Mouse (Mus musculus) heart, embryonic 12.5 days (tissue): ENCODE measurements around the gene Cox4i1. TPM values are rescaled to one million over a fixed set of nuclear protein-coding genes. Genes with fewer than 3 reads are reported as not detected.
"Not testable (repeated sequence)": the region's sequence is repeated elsewhere in the genome, so short reads cannot be mapped to it uniquely, and the experiment has no call there.

ENCODE experiments used
- ATAC-seq: fragments of 200-750 bp; cut with Nextera tagmentation; 2 replicates; pipeline ENCODE4 v1.8.0; 2017; ENCODE audit warnings: moderate TSS enrichment, moderate library complexity; ENCODE audit not compliant: insufficient number of reproducible peaks, low FRiP score
- H3K27ac ChIP-seq: fragments of 300-500 bp; sonication (generic); 2 replicates; pipeline ENCODE4 v1.5.1; 2016; ENCODE audit warnings: mild to moderate bottlenecking, moderate library complexity; ENCODE audit not compliant: poor library complexity, severe bottlenecking
- H3K27me3 ChIP-seq: fragments of 300-500 bp; sonication (generic); replicated peaks from 2 replicates; pipeline ENCODE4 v1.6.1; 2016; ENCODE audit warnings: mild to moderate bottlenecking, moderate library complexity
- H3K36me3 ChIP-seq: fragments of 300-500 bp; sonication (generic); 2 replicates; pipeline ENCODE4 v1.6.1; 2016; ENCODE audit warnings: mild to moderate bottlenecking, moderate library complexity
- H3K4me1 ChIP-seq: fragments of 300-500 bp; sonication (generic); replicated peaks from 2 replicates; pipeline ENCODE4 v1.6.1; 2016; ENCODE audit warnings: mild to moderate bottlenecking
- H3K4me2 ChIP-seq: fragments of 300-500 bp; sonication (generic); 2 replicates; pipeline ENCODE4 v1.6.1; 2016; ENCODE audit warnings: mild to moderate bottlenecking, moderate library complexity
- H3K4me3 ChIP-seq: fragments of 300-500 bp; sonication (generic); 2 replicates; pipeline ENCODE4 v1.5.1; 2016; ENCODE audit warnings: mild to moderate bottlenecking
- H3K9ac ChIP-seq: fragments of 300-500 bp; sonication (generic); 2 replicates; pipeline ENCODE4 v1.6.1; 2016; ENCODE audit warnings: mild to moderate bottlenecking, moderate library complexity
- H3K9me3 ChIP-seq: fragments of 300-500 bp; sonication (generic); replicated peaks from 2 replicates; pipeline ENCODE4 v1.6.1; 2016; ENCODE audit warnings: mild to moderate bottlenecking, moderate library complexity
- WGBS: fragments of 180-500 bp; shearing (Covaris S2); methylation state at CpG from one replicate; pipeline ENCODE4 v1.1.7; 2016; 5-methylcytosine and 5-hydroxymethylcytosine counted together
- polyA plus RNA-seq: library from polyadenylated mRNA; unstranded; fragments of >200 nt; fragmentation: Nextera tagmentation; extraction: Ambion mirVana; gene quantifications from 2 replicates; pipeline ENCODE4 v1.2.1, GENCODE M21; 2016

Cox4i1 gene
- polyA plus RNA-seq, 1 experiment from 2014 or later: 1,716 TPM

DNA sequence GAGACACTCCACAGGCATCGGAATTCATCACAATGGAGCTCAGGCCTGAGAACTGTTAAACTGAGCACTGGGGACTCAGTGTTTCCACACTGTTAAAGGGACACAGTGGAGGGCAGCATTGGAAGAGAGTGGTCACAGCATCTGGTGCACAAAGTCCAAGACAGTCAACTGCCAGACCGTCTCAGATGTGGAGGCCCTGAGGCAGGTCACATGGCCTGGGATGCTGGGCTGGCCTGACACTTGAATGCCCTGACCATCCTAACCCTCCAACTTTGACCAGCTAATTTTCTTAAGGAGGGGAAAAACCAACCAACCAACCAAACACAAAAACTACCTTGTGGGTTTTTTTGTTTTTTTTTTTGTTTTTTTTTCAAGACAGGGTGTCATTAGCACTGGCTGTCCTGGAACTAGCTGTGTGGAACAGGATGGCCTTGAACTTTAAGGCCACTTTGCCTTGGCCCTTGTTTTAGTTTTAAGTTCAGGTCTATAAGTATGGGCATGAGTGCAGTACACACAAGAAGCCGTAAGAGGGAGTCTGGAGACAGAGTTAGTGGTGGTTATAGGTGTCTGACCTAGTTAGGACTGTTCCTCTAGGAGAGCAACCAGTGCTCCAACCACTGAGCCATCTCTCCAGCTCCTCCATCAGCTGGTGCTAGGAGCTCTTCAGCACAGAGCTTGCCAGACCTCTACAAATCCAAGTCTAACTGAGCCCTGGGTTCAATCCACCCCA lies 2.1 kb upstream of the Cox4i1 start:
- H3K27ac ChIP-seq: no peak overlapping the region

DNA sequence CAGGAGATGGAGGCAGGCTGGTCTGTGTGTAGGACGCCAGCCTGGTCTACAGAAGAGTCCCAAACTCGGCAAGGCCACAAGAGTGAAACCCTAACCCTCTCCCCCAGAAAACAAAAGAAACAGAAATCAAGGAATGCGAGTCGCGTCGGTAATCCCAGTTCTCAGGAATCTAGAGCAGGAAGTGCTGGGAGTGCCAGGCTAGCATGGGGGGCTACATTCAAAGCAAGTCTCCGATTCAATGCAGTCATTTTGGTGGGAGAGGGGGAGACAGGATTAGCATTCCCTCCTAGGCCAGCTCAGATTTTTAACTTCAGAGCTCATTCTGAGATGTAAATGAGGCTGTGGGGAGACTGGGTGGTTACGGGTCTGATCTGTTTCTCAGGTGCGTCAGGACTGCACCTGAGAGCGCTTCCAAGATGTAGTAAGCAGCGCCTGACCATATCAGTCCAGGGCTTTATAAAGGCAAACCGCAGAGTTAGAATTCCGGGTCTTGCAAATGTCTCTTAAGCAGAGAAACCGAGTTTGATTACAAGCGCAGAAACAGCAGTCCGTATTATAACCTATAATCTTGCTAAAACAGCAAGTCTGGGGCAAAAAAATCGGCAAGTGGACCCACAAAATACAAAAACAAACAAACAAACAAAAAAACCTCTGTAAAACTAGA lies 1.1 kb upstream of the Cox4i1 start:
- peak overlapping the region; percentile 99 for H3K9ac ChIP-seq
- H3K36me3 ChIP-seq: peaks cover 23% of the 10 kb centered on the region
- H3K4me3 ChIP-seq: peak overlapping the region; percentile 85
- H3K4me1 ChIP-seq: peaks cover 50% of the 10 kb centered on the region
- WGBS: 4% methylated on average over 17 of the region's 17 CpGs
- no peaks in the 10 kb centered on the region for H3K27me3 ChIP-seq
- no peak for ATAC-seq
- H3K4me2 ChIP-seq: peak overlapping the region; percentile 80
- no peaks in the 10 kb centered on the region for H3K9me3 ChIP-seq
- no peak overlapping the region for H3K27ac ChIP-seq

More for the DNA sequence above, 2.1 kb upstream of the Cox4i1 start:
- WGBS: 81% methylated on average over 3 of the region's 3 CpGs
- H3K4me1 ChIP-seq: peaks cover 50% of the 10 kb centered on the region
- ATAC-seq: no peak
- H3K9me3 ChIP-seq: no peaks in the 10 kb centered on the region
- H3K4me3 ChIP-seq: peak overlapping the region; percentile 85
- no peaks in the 10 kb centered on the region for H3K27me3 ChIP-seq
- peaks cover 12% of the 10 kb centered on the region for H3K36me3 ChIP-seq
- peak overlapping the region; percentile 99 for H3K9ac ChIP-seq
- peak overlapping the region; percentile 80 for H3K4me2 ChIP-seq

DNA sequence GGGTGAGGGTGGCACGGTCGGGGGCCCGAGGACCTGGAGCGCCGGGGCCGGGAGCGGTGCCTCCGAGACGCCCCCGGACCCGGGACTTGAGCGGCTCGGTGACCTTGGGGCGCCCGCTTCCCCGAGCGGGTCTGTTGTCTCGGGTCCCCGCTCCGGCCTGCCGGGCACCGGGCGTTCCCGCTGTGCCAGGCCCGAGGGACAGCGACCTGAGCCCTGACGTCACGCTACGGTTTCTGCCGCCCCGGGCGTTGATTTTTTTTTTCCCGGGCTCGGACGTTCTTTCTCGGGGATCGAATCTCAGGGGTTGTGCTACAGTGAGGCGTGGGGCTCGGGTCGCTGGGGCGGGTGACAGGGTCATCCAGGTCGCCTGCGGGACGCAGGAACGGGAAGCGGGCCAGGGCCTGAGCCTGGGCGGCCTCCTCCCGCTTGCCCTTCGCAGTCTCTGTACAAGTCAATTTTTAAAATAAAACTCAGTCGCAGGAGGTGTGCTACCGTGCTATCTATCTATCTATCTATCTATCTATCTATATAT lies 418 bp downstream of the Cox4i1 start, which contains the start of gene Emc8:
Gene Emc8, minus strand, starts transcription at position 200 of the 532 bp plus-strand sequence.
- peak within 1 kb of the TSS; percentile 85 for H3K4me3 ChIP-seq
- H3K4me1 ChIP-seq: peaks cover 47% of the 10 kb centered on the region
- no peaks in the 10 kb centered on the region for H3K9me3 ChIP-seq
- ATAC-seq: peak; percentile 52
- H3K4me2 ChIP-seq: peak within 1 kb of the TSS; percentile 80
- WGBS: under 1% methylated on average over 51 of the region's 51 CpGs
- H3K27ac ChIP-seq: peak within 1 kb of the TSS; percentile 88
- peak within 1 kb of the TSS; percentile 99 for H3K9ac ChIP-seq
- peaks cover 38% of the 10 kb centered on the region for H3K36me3 ChIP-seq
- H3K27me3 ChIP-seq: no peaks in the 10 kb centered on the region

DNA sequence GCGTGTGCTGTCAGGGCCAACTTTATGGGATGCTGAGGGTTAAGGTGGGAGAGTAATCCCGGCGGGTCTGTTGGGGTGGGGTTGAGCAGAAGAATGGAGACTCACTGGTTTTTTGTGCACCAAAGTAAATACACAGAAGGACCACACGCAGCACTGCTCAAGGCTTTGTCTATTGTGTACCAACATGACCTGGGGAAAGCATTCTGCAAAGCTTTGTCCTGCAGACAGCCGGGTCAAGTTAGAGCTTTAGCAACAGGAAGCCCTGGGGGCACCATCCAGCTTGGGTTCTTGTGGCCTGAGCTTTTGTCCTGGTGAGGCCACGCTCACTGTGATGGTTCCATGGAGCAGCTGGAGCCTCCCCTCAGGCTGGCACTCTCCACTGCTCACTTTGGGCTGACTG lies 3.8 kb downstream of the Cox4i1 start:
- no peak for ATAC-seq
- H3K9ac ChIP-seq: no peak overlapping the region
- peaks cover 20% of the 10 kb centered on the region for H3K4me1 ChIP-seq
- H3K4me2 ChIP-seq: no peak overlapping the region
- H3K27ac ChIP-seq: no peak overlapping the region
- WGBS: 81% methylated on average over 6 of the region's 6 CpGs
- H3K9me3 ChIP-seq: no peaks in the 10 kb centered on the region
- H3K27me3 ChIP-seq: no peaks in the 10 kb centered on the region
- H3K4me3 ChIP-seq: no peak overlapping the region
- H3K36me3 ChIP-seq: peaks cover 58% of the 10 kb centered on the region

DNA sequence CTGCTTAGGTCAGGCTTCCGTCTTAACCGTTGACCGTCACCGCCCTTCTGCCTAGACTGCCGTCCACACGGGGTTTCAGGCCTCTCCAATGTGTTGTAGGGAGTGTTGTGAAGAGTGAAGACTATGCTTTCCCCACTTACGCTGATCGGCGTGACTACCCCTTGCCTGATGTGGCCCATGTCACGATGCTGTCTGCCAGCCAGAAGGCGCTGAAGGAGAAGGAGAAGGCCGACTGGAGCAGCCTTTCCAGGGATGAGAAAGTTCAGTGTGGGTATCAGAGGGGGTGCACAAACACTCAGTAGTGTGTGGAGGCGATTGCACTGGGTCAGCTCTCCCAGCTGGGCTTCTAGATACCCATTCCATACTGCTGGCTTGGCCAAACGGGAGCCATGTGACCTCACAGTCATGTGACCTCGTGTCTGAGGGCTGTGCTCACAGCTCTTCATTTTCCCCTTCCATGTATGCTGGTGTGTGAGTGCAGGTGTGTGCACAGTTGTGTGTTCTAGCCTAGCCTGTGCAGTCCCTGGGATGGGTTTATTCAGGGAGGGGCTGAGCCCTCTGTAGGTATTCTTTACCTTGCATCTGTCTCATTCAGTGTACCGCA lies 4.7 kb downstream of the Cox4i1 start:
- Histone ChIP-seq H3K4me2 (no peak overlapping the region), H3K4me3 (no peak overlapping the region), H3K4me1 (peaks cover 17% of the 10 kb centered on the region), H3K27me3 (no peaks in the 10 kb centered on the region), H3K36me3 (peaks cover 58% of the 10 kb centered on the region), H3K27ac (no peak overlapping the region), H3K9ac (no peak overlapping the region), H3K9me3 (no peaks in the 10 kb centered on the region)
- no peak for ATAC-seq
- WGBS: 90% methylated on average over 16 of the region's 16 CpGs

DNA sequence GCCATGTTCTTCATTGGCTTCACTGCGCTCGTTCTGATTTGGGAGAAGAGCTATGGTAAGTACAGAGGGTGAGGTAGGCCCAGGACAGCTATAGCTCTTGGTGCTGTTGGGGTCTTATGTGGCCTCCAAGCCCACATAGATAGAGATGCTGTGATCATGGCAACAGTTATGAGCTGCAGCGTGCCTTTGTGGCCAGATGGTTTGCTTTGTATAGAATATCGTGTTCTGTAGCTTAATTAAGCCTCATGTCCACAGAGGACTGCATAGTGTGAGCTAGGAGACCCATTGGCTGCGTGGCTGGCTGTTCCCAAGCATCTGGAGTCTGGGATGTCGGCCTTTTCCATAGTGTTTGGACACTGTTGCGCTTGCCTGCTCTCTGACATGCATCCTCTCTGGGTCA lies 5.3 kb downstream of the Cox4i1 start:
- Histone ChIP-seq H3K27ac (no peak overlapping the region), H3K4me3 (no peak overlapping the region), H3K4me1 (peaks cover 17% of the 10 kb centered on the region), H3K27me3 (no peaks in the 10 kb centered on the region), H3K36me3 (peaks cover 58% of the 10 kb centered on the region), H3K9me3 (no peaks in the 10 kb centered on the region), H3K4me2 (no peak overlapping the region), H3K9ac (no peak overlapping the region)
- no peak for ATAC-seq
- 93% methylated on average over 7 of the region's 7 CpGs for WGBS

DNA sequence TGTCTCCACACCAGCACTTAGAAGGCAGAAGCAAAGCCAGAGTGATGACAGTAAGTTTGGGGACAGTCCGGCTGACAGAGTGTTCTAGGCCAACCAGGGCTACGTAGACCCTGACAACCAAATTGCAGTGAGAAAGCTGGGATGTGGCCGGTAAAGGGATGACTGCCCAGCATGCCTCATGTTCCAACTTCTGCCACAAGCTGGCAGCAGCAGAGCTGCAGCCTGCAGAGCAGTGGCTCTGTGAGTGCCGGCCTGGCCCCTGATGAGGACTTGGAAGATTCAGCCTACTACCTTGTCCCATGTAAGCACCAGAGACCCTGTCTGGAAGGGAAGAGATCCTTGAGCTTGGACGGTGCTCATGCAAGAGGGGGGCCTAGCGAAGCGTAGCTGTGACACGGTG lies 7.7 kb downstream of the Cox4i1 start:
- H3K4me3 ChIP-seq: no peak overlapping the region
- no peak overlapping the region for H3K27ac ChIP-seq
- no peaks in the 10 kb centered on the region for H3K9me3 ChIP-seq
- 66% methylated on average over 8 of the region's 8 CpGs for WGBS
- ATAC-seq: no peak
- no peak overlapping the region for H3K9ac ChIP-seq
- H3K36me3 ChIP-seq: peaks cover 47% of the 10 kb centered on the region
- H3K27me3 ChIP-seq: 0 out of 2 replicates have a peak, but pooled peaks cover 7% of the 10 kb centered on the region
- no peak overlapping the region for H3K4me2 ChIP-seq
- peaks cover 9% of the 10 kb centered on the region for H3K4me1 ChIP-seq

DNA sequence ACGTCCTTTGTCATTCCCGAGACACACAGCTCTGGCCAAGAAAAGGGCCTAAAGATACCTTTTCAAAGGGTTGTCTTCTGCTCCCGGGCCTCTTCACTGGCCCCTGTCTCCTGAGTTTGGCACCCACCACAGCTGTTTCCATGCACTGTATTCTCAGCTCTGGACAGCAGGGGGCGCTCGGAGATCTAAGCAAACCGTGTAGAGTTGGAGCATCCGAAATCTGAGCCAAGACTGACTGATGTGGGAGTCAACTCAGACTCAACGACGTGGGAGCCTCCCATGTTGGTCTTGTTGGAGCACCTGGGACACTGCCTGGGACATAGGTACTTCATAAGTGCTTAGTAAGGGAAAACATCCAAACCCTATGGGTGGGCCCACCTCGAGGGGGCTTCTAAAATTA lies 10.4 kb downstream of the Cox4i1 start:
- Histone ChIP-seq H3K27me3 (peaks cover 13% of the 10 kb centered on the region; the same call in 1 of the 2 replicates), H3K27ac (no peak overlapping the region), H3K4me3 (no peak overlapping the region), H3K9me3 (no peaks in the 10 kb centered on the region), H3K4me2 (no peak overlapping the region), H3K36me3 (peaks cover 20% of the 10 kb centered on the region), H3K4me1 (peaks cover 5% of the 10 kb centered on the region), H3K9ac (no peak overlapping the region)
- peak; percentile 59; the same call in 1 of the 2 replicates for ATAC-seq
- 12% methylated on average over 10 of the region's 10 CpGs for WGBS

DNA sequence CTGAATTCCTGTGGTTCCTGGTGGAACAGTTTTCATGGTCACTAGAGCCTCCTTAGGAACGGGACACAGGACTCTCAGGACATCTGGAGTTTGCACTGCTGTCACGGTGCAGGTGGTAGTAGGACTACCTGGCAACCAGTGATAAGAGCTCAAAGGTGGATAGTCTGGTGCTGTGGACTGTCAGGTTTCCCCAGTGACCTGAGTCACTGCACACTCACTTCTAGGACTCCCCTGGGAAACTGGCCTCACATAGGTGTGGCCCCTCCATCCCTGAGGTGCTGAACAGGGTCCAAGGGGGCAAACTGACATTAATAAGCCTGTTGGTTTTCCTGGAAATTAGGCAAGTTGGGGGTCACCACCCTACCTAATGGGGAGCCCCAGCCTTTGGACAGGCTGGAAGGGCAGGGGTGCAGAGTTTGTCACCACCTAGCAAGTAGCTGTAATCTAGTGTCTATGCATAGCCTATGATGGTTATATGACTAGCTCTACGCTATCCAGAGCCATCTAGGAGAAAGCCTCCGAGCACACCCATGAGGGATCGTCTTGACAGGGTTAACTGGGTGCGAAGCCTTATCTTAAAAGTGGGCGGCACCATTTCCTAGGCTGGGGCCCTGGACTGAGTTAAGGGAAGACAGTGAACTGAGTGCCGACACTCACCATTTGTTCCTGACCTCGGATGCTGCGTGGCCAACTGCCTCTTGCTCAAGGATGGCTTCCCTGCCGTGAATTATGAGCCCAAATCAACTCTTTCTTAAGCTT lies 11.8 kb downstream of the Cox4i1 start:
- Histone ChIP-seq H3K27ac (no peak overlapping the region), H3K9me3 (no peaks in the 10 kb centered on the region), H3K4me2 (no peak overlapping the region), H3K36me3 (peaks cover 10% of the 10 kb centered on the region), H3K4me3 (no peak overlapping the region), H3K27me3 (peaks cover 13% of the 10 kb centered on the region; the same call in 1 of the 2 replicates), H3K9ac (no peak overlapping the region), H3K4me1 (peaks cover 5% of the 10 kb centered on the region)
- 23% methylated on average over 11 of the region's 11 CpGs for WGBS
- 0 out of 2 replicates have a peak, but pooled peaks have one; percentile 13 for ATAC-seq

DNA sequence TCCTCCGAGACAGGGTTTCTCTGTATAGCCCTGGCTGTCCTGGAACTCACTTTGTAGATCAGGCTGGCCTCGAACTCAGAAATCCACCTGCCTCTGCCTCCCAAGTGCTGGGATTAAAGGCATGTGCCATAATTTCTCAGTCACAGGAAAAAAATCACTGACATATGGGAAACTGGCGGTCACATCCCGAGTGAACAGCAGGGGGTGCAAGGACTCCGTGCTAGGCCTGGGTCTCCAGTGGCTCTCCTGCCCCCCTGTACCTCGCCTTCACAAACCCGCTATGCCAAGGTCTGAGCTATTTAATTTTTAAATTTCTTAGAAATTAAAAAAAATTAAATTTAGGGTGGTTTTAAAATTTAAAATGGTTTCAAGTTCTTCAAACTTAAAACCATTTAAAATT lies 12.4 kb downstream of the Cox4i1 start:
- not testable (repeated sequence) for H3K4me1 ChIP-seq, ATAC-seq, H3K9me3 ChIP-seq, H3K4me3 ChIP-seq, H3K9ac ChIP-seq, H3K36me3 ChIP-seq, H3K4me2 ChIP-seq, H3K27ac ChIP-seq
- WGBS: 53% methylated on average over 7 of the region's 7 CpGs
- peaks cover 15% of the 10 kb centered on the region for H3K27me3 ChIP-seq
